Mouse (Mus musculus): ENCODE results near the gene Pacs1. TPM values are rescaled to one million over a fixed set of nuclear protein-coding genes. Genes with fewer than 3 reads are reported as not detected.
"Not testable (repeated sequence)": the region's sequence is repeated elsewhere in the genome, so short reads cannot be mapped to it uniquely, and the experiment has no call there.

Pacs1 gene
- polyA plus RNA-seq, 2 experiments = 8.2 to 8.3 TPM

DNA sequence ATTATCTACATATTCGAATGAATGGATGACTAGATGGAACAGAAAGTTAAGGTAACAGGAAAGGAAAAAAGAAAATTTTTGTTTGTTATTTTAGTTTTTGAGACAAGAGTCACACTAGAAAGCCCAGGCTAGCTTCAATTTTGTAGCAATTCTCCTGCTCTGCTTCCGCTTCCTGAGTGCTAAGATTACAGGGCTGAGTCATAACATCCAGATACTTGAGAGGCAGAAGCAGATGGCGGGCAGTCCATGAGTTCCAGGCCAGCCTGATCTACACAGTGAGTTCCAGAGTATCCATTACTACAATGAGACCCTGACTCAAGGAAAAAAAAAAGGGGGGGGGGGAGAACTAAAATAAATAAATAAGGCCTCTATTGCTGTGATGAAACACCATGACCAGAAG lies 52.5 kb downstream of the Pacs1 start:
- TF ChIP-seq EP300 (IDR thresholded peaks at IDR 0.05; ENCODE audit: low read depth) (no peak), CTCF (IDR thresholded peaks at IDR 0.05; ENCODE audit: low read depth) (no peak)
- H3K4me1 ChIP-seq (replicated peaks; ENCODE audit: control insufficient read depth in 2 of 2, insufficient read depth in 2 of 2, low read length in 1 of 2) = no peaks in the 10 kb centered on the region
- H3K27me3 ChIP-seq (ENCODE audit: control insufficient read depth, insufficient read depth, low read length) = no peaks in the 10 kb centered on the region
- 72% methylated on average over 3 of the region's 3 CpGs for WGBS (ENCODE audit: insufficient replicate concordance)
- no peak overlapping the region for H3K27ac ChIP-seq
- no peak overlapping the region for H3K9ac ChIP-seq (replicated peaks)
- DNase-seq (ENCODE audit: low read depth in 3 of 3, low spot score in 3 of 3) (no peak), ATAC-seq (ENCODE audit: insufficient read depth) (no peak)
- no peaks in the 10 kb centered on the region for H3K36me3 ChIP-seq (replicated peaks; ENCODE audit: control insufficient read depth, insufficient read depth, low read depth)
- H3K4me2 ChIP-seq (ENCODE audit: low read depth) = no peak overlapping the region
- H3K9me3 ChIP-seq (ENCODE audit: control insufficient read depth, low read length) = no peaks in the 10 kb centered on the region
- H3K4me3 ChIP-seq (ENCODE audit: insufficient read depth in 1 of 2, low read depth in 2 of 2, low read length in 2 of 2) = no peak overlapping the region

DNA sequence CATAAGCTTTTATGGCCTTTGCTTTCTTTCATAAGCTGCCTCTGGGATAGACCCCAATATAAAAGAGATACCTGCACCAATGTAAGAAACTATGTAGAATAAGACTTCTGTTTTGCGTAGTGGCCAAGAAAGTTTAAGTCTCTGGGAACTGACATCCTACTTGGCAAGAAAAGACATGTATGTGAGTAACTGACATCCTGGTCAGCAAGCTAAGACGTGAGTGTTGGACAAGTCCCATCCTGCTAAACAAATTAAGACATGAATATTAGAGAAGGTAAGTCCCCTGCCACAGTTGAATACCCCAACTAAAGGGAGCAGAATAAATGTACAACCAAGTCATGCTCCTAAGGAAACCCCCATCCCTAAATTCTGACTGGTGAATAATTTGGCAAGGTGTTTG lies 71.2 kb downstream of the Pacs1 start:
- Histone ChIP-seq H3K9ac (replicated peaks) (no peak overlapping the region), H3K9me3 (ENCODE audit: control insufficient read depth, low read length) (no peaks in the 10 kb centered on the region), H3K27ac (no peak overlapping the region), H3K36me3 (replicated peaks; ENCODE audit: control insufficient read depth, insufficient read depth, low read depth) (no peaks in the 10 kb centered on the region), H3K4me2 (ENCODE audit: low read depth) (no peak overlapping the region), H3K4me3 (ENCODE audit: insufficient read depth in 1 of 2, low read depth in 2 of 2, low read length in 2 of 2) (no peak overlapping the region), H3K4me1 (replicated peaks; ENCODE audit: control insufficient read depth in 2 of 2, insufficient read depth in 2 of 2, low read length in 1 of 2) (no peaks in the 10 kb centered on the region), H3K27me3 (ENCODE audit: control insufficient read depth, insufficient read depth, low read length) (no peaks in the 10 kb centered on the region)
- no peak for TF ChIP-seq CTCF (IDR thresholded peaks at IDR 0.05; ENCODE audit: low read depth)
- no peak for TF ChIP-seq EP300 (IDR thresholded peaks at IDR 0.05; ENCODE audit: low read depth)
- 83% methylated on average over 2 of the region's 2 CpGs for WGBS (ENCODE audit: insufficient replicate concordance)
- DNase-seq (ENCODE audit: low read depth in 3 of 3, low spot score in 3 of 3) (no peak), ATAC-seq (ENCODE audit: insufficient read depth) (no peak)

- H3K4me1 ChIP-seq (replicated peaks; ENCODE audit: control insufficient read depth in 2 of 2, insufficient read depth in 2 of 2, low read length in 1 of 2); H3K9ac ChIP-seq (replicated peaks); ATAC-seq (ENCODE audit: insufficient read depth); DNase-seq (ENCODE audit: low read depth in 3 of 3, low spot score in 3 of 3); H3K4me2 ChIP-seq (ENCODE audit: low read depth); H3K27me3 ChIP-seq (ENCODE audit: control insufficient read depth, insufficient read depth, low read length); H3K9me3 ChIP-seq (ENCODE audit: control insufficient read depth, low read length); H3K4me3 ChIP-seq (ENCODE audit: insufficient read depth in 1 of 2, low read depth in 2 of 2, low read length in 2 of 2); H3K36me3 ChIP-seq (replicated peaks; ENCODE audit: control insufficient read depth, insufficient read depth, low read depth); H3K27ac ChIP-seq: not testable (repeated sequence)
- WGBS (ENCODE audit: insufficient replicate concordance) = 62% methylated on average over 4 of the region's 4 CpGs
These were observed 72.3 kb downstream of the Pacs1 start for GRCm38 (mm10) chr19:5200617-5201016.

GRCm38 (mm10) chr19:5198553-5198952 lies 74.4 kb downstream of the Pacs1 start:
- no peak for ATAC-seq (ENCODE audit: insufficient read depth)

DNA sequence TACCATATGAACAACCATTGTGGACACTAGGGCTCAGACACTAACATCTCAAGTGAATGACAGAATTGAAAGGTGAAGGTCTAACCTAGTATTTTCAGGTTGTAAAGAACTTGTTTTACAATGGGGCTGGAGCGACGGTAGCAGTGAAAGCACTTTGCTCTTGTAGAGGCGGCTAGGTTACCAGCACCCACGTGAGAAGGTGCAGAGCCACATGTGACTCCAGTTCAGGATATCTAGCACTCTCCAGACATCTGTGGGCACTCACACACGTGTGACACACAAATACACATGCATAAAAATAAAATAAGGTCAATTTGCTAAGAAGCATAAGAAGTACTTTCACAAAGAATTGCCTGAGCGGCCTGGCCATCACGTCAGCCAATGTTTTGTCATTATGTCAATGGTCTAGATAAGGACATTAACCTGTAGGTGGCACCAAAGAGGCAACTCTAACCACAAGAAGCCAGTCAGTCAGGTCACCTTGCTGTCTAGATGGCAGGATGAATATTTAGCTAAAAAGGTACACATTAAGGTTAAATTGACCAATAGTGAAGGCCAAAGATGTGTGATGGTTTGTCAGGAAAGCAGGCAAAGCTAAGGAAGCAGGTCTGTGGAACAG lies 77.4 kb downstream of the Pacs1 start:
- Histone ChIP-seq H3K36me3 (replicated peaks; ENCODE audit: control insufficient read depth, insufficient read depth, low read depth) (no peaks in the 10 kb centered on the region), H3K9ac (replicated peaks) (no peak overlapping the region), H3K9me3 (ENCODE audit: control insufficient read depth, low read length) (no peaks in the 10 kb centered on the region), H3K4me3 (ENCODE audit: insufficient read depth in 1 of 2, low read depth in 2 of 2, low read length in 2 of 2) (no peak overlapping the region), H3K4me2 (ENCODE audit: low read depth) (no peak overlapping the region), H3K27me3 (ENCODE audit: control insufficient read depth, insufficient read depth, low read length) (no peaks in the 10 kb centered on the region), H3K27ac (no peak overlapping the region), H3K4me1 (replicated peaks; ENCODE audit: control insufficient read depth in 2 of 2, insufficient read depth in 2 of 2, low read length in 1 of 2) (no peaks in the 10 kb centered on the region; a peak in 1 of 4 replicates)
- 46% methylated on average over 7 of the region's 7 CpGs for WGBS (ENCODE audit: insufficient replicate concordance)
- ATAC-seq (ENCODE audit: insufficient read depth) (no peak), DNase-seq (ENCODE audit: low read depth in 3 of 3, low spot score in 3 of 3) (peak; percentile 60 to 62 (median 61))
- peak; percentile 74 for TF ChIP-seq CTCF (IDR thresholded peaks at IDR 0.05; ENCODE audit: low read depth)
- TF ChIP-seq EP300 (IDR thresholded peaks at IDR 0.05; ENCODE audit: low read depth) = no peak

More at GRCm38 (mm10) chr19:5198553-5198952, 74.4 kb downstream of the Pacs1 start:
- Histone ChIP-seq H3K4me2 (ENCODE audit: low read depth) (no peak overlapping the region), H3K9ac (replicated peaks) (no peak overlapping the region), H3K4me1 (replicated peaks; ENCODE audit: control insufficient read depth in 2 of 2, insufficient read depth in 2 of 2, low read length in 1 of 2) (no peaks in the 10 kb centered on the region), H3K9me3 (ENCODE audit: control insufficient read depth, low read length) (no peaks in the 10 kb centered on the region), H3K36me3 (replicated peaks; ENCODE audit: control insufficient read depth, insufficient read depth, low read depth) (no peaks in the 10 kb centered on the region), H3K4me3 (ENCODE audit: insufficient read depth in 1 of 2, low read depth in 2 of 2, low read length in 2 of 2) (no peak overlapping the region), H3K27me3 (ENCODE audit: control insufficient read depth, insufficient read depth, low read length) (no peaks in the 10 kb centered on the region), H3K27ac (no peak overlapping the region)
- WGBS (ENCODE audit: insufficient replicate concordance) = 33% methylated on average over 3 of the region's 3 CpGs
- TF ChIP-seq EP300 (IDR thresholded peaks at IDR 0.05; ENCODE audit: low read depth) (no peak), CTCF (IDR thresholded peaks at IDR 0.05; ENCODE audit: low read depth) (no peak)
- no peak for DNase-seq (ENCODE audit: low read depth in 3 of 3, low spot score in 3 of 3)

Measured in liver, embryonic 14.5 days (tissue).